Mouse (Mus musculus) left cerebral cortex, postnatal 14 days (tissue): ENCODE measurements at regions not wholly inside any gene's neighbourhood (a gene's known extent, or its start where the extent isn't known, plus 50 kb on each side); places are given as distances from the start of the nearest gene placed in this dataset.

Source experiments
- DNase-seq, 2 experiments: peaks; one replicate each; pipeline ENCODE4 v3.0.0; 2021 to 2022; ENCODE audit warnings: low spot score in 2 of 2, mixed read lengths in 1 of 2
- intact Hi-C: fragments of 180-260 bp; cut with DNase I; formaldehyde crosslinking; loops from one replicate; pipeline ENCODE4 v1.15.1; 2025

- DNase-seq = no peak
- intact Hi-C loops = no loop called here
Measured at GRCm38 (mm10) chr10:118679507-118679906, 190.5 kb downstream of the Dyrk2 start.

GRCm38 (mm10) chr10:118680896-118681295, 189.1 kb downstream of the Dyrk2 start:
- intact Hi-C loops = no loop called here
- no peak for DNase-seq

- intact Hi-C loops = no loop called here
- DNase-seq = no peak
Measured at GRCm38 (mm10) chr10:118683356-118683755, 186.7 kb downstream of the Dyrk2 start.

GRCm38 (mm10) chr10:118699292-118699691, 170.7 kb downstream of the Dyrk2 start:
- no peak for DNase-seq
- intact Hi-C loops = no loop called here

- no peak for DNase-seq
- intact Hi-C loops = no loop called here
Measured at GRCm38 (mm10) chr10:118700115-118700514, 169.9 kb downstream of the Dyrk2 start.

GRCm38 (mm10) chr10:118706020-118706419, 164.0 kb downstream of the Dyrk2 start:
- intact Hi-C loops = no loop called here
- DNase-seq = no peak

- intact Hi-C loops = loop anchor here (5.0 kb wide), 1 partner anchor 67 kb away; no protein-coding TSS in a partner anchor
Measured at GRCm38 (mm10) chr10:118709718-118710117, 160.3 kb downstream of the Dyrk2 start.

GRCm38 (mm10) chr10:118711529-118711928, 158.5 kb downstream of the Dyrk2 start:
- intact Hi-C loops = loop anchor here (5.0 kb wide), 1 partner anchor 69 kb away; no protein-coding TSS in a partner anchor
- peak in 1 of 2 experiments; percentile 67 for DNase-seq

More at GRCm38 (mm10) chr10:118709718-118710117, 160.3 kb downstream of the Dyrk2 start:
- no peak for DNase-seq

- intact Hi-C loops = loop anchor here (5.0 kb wide), 1 partner anchor 70 kb away; no protein-coding TSS in a partner anchor
- DNase-seq = no peak
Measured at GRCm38 (mm10) chr10:118711951-118712350, 158.1 kb downstream of the Dyrk2 start.

GRCm38 (mm10) chr10:118712951-118713350, 157.1 kb downstream of the Dyrk2 start:
- intact Hi-C loops = loop anchor here (5.0 kb wide), 1 partner anchor 71 kb away; no protein-coding TSS in a partner anchor

GRCm38 (mm10) chr10:118714179-118714581, 155.8 kb downstream of the Dyrk2 start:
- intact Hi-C loops = loop anchor here (5.0 kb wide), 1 partner anchor 72 kb away; no protein-coding TSS in a partner anchor
- no peak for DNase-seq

More at GRCm38 (mm10) chr10:118712951-118713350, 157.1 kb downstream of the Dyrk2 start:
- no peak for DNase-seq

GRCm38 (mm10) chr10:118714595-118714994, 155.4 kb downstream of the Dyrk2 start:
- no peak for DNase-seq
- intact Hi-C loops = loop anchor here (5.0 kb wide), 1 partner anchor 72 kb away; no protein-coding TSS in a partner anchor

- DNase-seq = no peak
Measured at GRCm38 (mm10) chr10:118720630-118721029, 149.4 kb downstream of the Dyrk2 start.

GRCm38 (mm10) chr10:118722132-118722551, 147.9 kb downstream of the Dyrk2 start:
- DNase-seq = no peak
- intact Hi-C loops = no loop called here

More at GRCm38 (mm10) chr10:118720630-118721029, 149.4 kb downstream of the Dyrk2 start:
- intact Hi-C loops = no loop called here

GRCm38 (mm10) chr10:118722671-118723070, 147.3 kb downstream of the Dyrk2 start:
- no peak for DNase-seq
- intact Hi-C loops = no loop called here

GRCm38 (mm10) chr10:118736093-118736492, 133.9 kb downstream of the Dyrk2 start:
- DNase-seq = no peak
- intact Hi-C loops = no loop called here

GRCm38 (mm10) chr10:118737064-118737463, 132.9 kb downstream of the Dyrk2 start:
- DNase-seq = no peak
- intact Hi-C loops = no loop called here

- intact Hi-C loops = no loop called here
- no peak for DNase-seq
Measured at GRCm38 (mm10) chr10:118739849-118740481, 130.0 kb downstream of the Dyrk2 start.

- peak; percentile 15 to 61 for DNase-seq
- intact Hi-C loops = no loop called here
Measured at GRCm38 (mm10) chr10:118743831-118744230, 126.2 kb downstream of the Dyrk2 start.

- DNase-seq = peak; percentile 25 to 26
- intact Hi-C loops = no loop called here
Measured at GRCm38 (mm10) chr10:118746719-118747395, 123.2 kb downstream of the Dyrk2 start.
